Mouse (Mus musculus) midbrain, embryonic 15.5 days (tissue): ENCODE data around the gene Drg2. TPM values are rescaled to one million over a fixed set of nuclear protein-coding genes. Genes with fewer than 3 reads are reported as not detected.

Experiments
- polyA plus RNA-seq: library from polyadenylated mRNA; unstranded; fragments of >200 nt; fragmentation: Nextera tagmentation; extraction: Ambion mirVana; gene quantifications from 2 replicates; pipeline ENCODE4 v1.2.1, GENCODE M21; 2015

The Drg2 gene
- polyA plus RNA-seq, 1 experiment from 2014 or later, result 97.5 TPM

Other genes starting within 250 kb of the Drg2 start
- 37.0 and 38.3 TPM in 2 replicates for gene Srebf1, start 232.0 kb upstream of the Drg2 start, polyA plus RNA-seq
- gene Tom1l2, start 101.7 kb upstream of the Drg2 start, polyA plus RNA-seq, result 72.6 and 73.3 TPM in 2 replicates
- 6.1 and 6.3 TPM in 2 replicates for gene Drc3, start 101.3 kb upstream of the Drg2 start, polyA plus RNA-seq
- 23.6 and 25.9 TPM in 2 replicates for gene Gid4, start 37.4 kb upstream of the Drg2 start, polyA plus RNA-seq
- 47.5 and 48.9 TPM in 2 replicates for gene Atpaf2, start 36.1 kb upstream of the Drg2 start, polyA plus RNA-seq
- 0.05 and 0.12 TPM in 2 replicates for gene Myo15, start 14.7 kb downstream of the Drg2 start, polyA plus RNA-seq
- gene Alkbh5, start 81.8 kb downstream of the Drg2 start, polyA plus RNA-seq, result 22.9 and 23.1 TPM in 2 replicates
- 53.0 and 57.9 TPM in 2 replicates for gene Llgl1, start 245.1 kb downstream of the Drg2 start, polyA plus RNA-seq